Mouse (Mus musculus): ENCODE measurements at regions not wholly inside any gene's neighbourhood (a gene's known extent, or its start where the extent isn't known, plus 50 kb on each side); places are given as distances from the start of the nearest gene placed in this dataset.

GRCm38 (mm10) chr12:58581811-58582572, 312.9 kb upstream of the Clec14a start:
- in situ Hi-C loops (cut with MseI, MboI), result no loop called here

- in situ Hi-C loops (cut with MseI, MboI), result no loop called here
Measured at GRCm38 (mm10) chr12:58569056-58569455, 300.0 kb upstream of the Clec14a start.

- in situ Hi-C loops (cut with MseI, MboI), result no loop called here
Measured at GRCm38 (mm10) chr12:58560840-58561239, 291.8 kb upstream of the Clec14a start.

- in situ Hi-C loops (cut with MseI, MboI), result no loop called here
Measured at GRCm38 (mm10) chr12:58559833-58560232, 290.7 kb upstream of the Clec14a start.

- in situ Hi-C loops (cut with MseI, MboI), result no loop called here
Measured at GRCm38 (mm10) chr12:58557261-58557660, 288.2 kb upstream of the Clec14a start.

GRCm38 (mm10) chr12:58556741-58557140, 287.7 kb upstream of the Clec14a start:
- in situ Hi-C loops (cut with MseI, MboI), result no loop called here

GRCm38 (mm10) chr12:58556060-58556459, 287.0 kb upstream of the Clec14a start:
- in situ Hi-C loops (cut with MseI, MboI), result no loop called here

- in situ Hi-C loops (cut with MseI, MboI), result no loop called here
Measured at GRCm38 (mm10) chr12:58550859-58551761, 282.0 kb upstream of the Clec14a start.

GRCm38 (mm10) chr12:58545832-58546538, 276.9 kb upstream of the Clec14a start:
- in situ Hi-C loops (cut with MseI, MboI), result no loop called here

- in situ Hi-C loops (cut with MseI, MboI), result no loop called here
Measured at GRCm38 (mm10) chr12:58544862-58545261, 275.8 kb upstream of the Clec14a start.

GRCm38 (mm10) chr12:58538305-58538719, 269.2 kb upstream of the Clec14a start:
- in situ Hi-C loops (cut with MseI, MboI), result no loop called here

- in situ Hi-C loops (cut with MseI, MboI), result no loop called here
Measured at GRCm38 (mm10) chr12:58537833-58538232, 268.7 kb upstream of the Clec14a start.

- in situ Hi-C loops (cut with MseI, MboI), result no loop called here
Measured at GRCm38 (mm10) chr12:58536381-58536992, 267.4 kb upstream of the Clec14a start.

GRCm38 (mm10) chr12:58530306-58530705, 261.2 kb upstream of the Clec14a start:
- in situ Hi-C loops (cut with MseI, MboI), result no loop called here

- in situ Hi-C loops (cut with MseI, MboI), result no loop called here
Measured at GRCm38 (mm10) chr12:58516800-58517199, 247.7 kb upstream of the Clec14a start.

- in situ Hi-C loops (cut with MseI, MboI), result no loop called here
Measured at GRCm38 (mm10) chr12:58513951-58514350, 244.9 kb upstream of the Clec14a start.

GRCm38 (mm10) chr12:58512645-58513044, 243.6 kb upstream of the Clec14a start:
- in situ Hi-C loops (cut with MseI, MboI), result no loop called here

GRCm38 (mm10) chr12:58504283-58504682, 235.2 kb upstream of the Clec14a start:
- in situ Hi-C loops (cut with MseI, MboI), result no loop called here

- in situ Hi-C loops (cut with MseI, MboI), result no loop called here
Measured at GRCm38 (mm10) chr12:58474181-58474580, 205.1 kb upstream of the Clec14a start.

GRCm38 (mm10) chr12:58473511-58473910, 204.4 kb upstream of the Clec14a start:
- in situ Hi-C loops (cut with MseI, MboI), result no loop called here

GRCm38 (mm10) chr12:58460465-58460864, 191.4 kb upstream of the Clec14a start:
- in situ Hi-C loops (cut with MseI, MboI), result no loop called here

GRCm38 (mm10) chr12:58454828-58455227, 185.7 kb upstream of the Clec14a start:
- in situ Hi-C loops (cut with MseI, MboI), result no loop called here
